Mouse (Mus musculus) frontal cortex, adult (tissue): Measurements from ENCODE around the gene Thada.

ENCODE experiments used
- ATAC-seq: cut with Nextera tagmentation; 2 replicates; pipeline ENCODE4 v1.9.2; 2017; ENCODE audit warnings: mild to moderate bottlenecking, moderate library complexity, mixed read lengths; ENCODE audit not compliant: low TSS enrichment

Thada gene

GRCm38 (mm10) chr17:84465753-84466608 is at the start of gene Thada:
Gene Thada (minus strand): TSS chr17:84466205.
- ATAC-seq, result peak; percentile 100

GRCm38 (mm10) chr17:84512516-84513085 is 46.6 kb upstream of the Thada start:
- no peak for ATAC-seq

GRCm38 (mm10) chr17:84511682-84512515 is 45.9 kb upstream of the Thada start, which contains the start of gene Plekhh2:
Gene Plekhh2 (plus strand): TSS chr17:84511895.
- ATAC-seq, result peak; percentile 82

GRCm38 (mm10) chr17:84510961-84511639 is 45.1 kb upstream of the Thada start:
- no peak for ATAC-seq

- ATAC-seq, result peak; percentile 77
These were observed 44.4 kb upstream of the Thada start for GRCm38 (mm10) chr17:84510355-84510754.

- no peak for ATAC-seq
These were observed 43.2 kb upstream of the Thada start for GRCm38 (mm10) chr17:84509176-84509575.

- 0 out of 2 replicates have a peak, but pooled peaks have one; percentile 13 for ATAC-seq
These were observed 42.7 kb upstream of the Thada start for GRCm38 (mm10) chr17:84508736-84509135.

- ATAC-seq, result no peak
These were observed 39.9 kb upstream of the Thada start for GRCm38 (mm10) chr17:84505922-84506321.

- ATAC-seq, result no peak
These were observed 36.3 kb upstream of the Thada start for GRCm38 (mm10) chr17:84502341-84502740.

GRCm38 (mm10) chr17:84498639-84499038 is 32.6 kb upstream of the Thada start:
- ATAC-seq, result no peak

GRCm38 (mm10) chr17:84497972-84498604 is 32.1 kb upstream of the Thada start:
- no peak for ATAC-seq

GRCm38 (mm10) chr17:84497559-84497958 is 31.6 kb upstream of the Thada start:
- ATAC-seq, result no peak

- no peak for ATAC-seq
These were observed 31.0 kb upstream of the Thada start for GRCm38 (mm10) chr17:84497026-84497425.

GRCm38 (mm10) chr17:84492255-84492880 is 26.4 kb upstream of the Thada start:
- no peak for ATAC-seq

GRCm38 (mm10) chr17:84487415-84487814 is 21.4 kb upstream of the Thada start:
- no peak for ATAC-seq

- no peak for ATAC-seq
These were observed 17.8 kb upstream of the Thada start for GRCm38 (mm10) chr17:84483673-84484320.

GRCm38 (mm10) chr17:84482831-84483230 is 16.8 kb upstream of the Thada start:
- no peak for ATAC-seq

- ATAC-seq, result no peak
These were observed 14.7 kb upstream of the Thada start for GRCm38 (mm10) chr17:84480464-84481355.

GRCm38 (mm10) chr17:84478276-84478675 is 12.3 kb upstream of the Thada start:
- no peak for ATAC-seq
